Mouse (Mus musculus): ENCODE measurements around the gene Spata13. TPM values are rescaled to one million over a fixed set of nuclear protein-coding genes. Genes with fewer than 3 reads are reported as not detected.

Gene Spata13
- polyA plus RNA-seq, 1 experiment from 2014 or later, result 14.7 TPM

- Histone ChIP-seq H3K27me3 (replicated peaks; ENCODE audit: control insufficient read depth, insufficient read depth, low read length) (0 out of 2 replicates have a peak, but pooled peaks cover 9% of the 10 kb centered on the region), H3K27ac (replicated peaks; ENCODE audit: low read depth, low read length) (no peak overlapping the region; the same call in 1 of the 2 replicates), H3K4me2 (ENCODE audit: low read depth, low read length) (peak overlapping the region; percentile 98), H3K4me3 (ENCODE audit: low read depth, low read length) (peak overlapping the region; percentile 65), H3K4me1 (ENCODE audit: control insufficient read depth, insufficient read depth, low read length) (peaks cover 17% of the 10 kb centered on the region), H3K9ac (ENCODE audit: low read depth, low read length) (peak overlapping the region; percentile 73), H3K9me3 (ENCODE audit: control insufficient read depth, low read length) (no peaks in the 10 kb centered on the region), H3K36me3 (ENCODE audit: control insufficient read depth, insufficient read depth, low read length) (no peaks in the 10 kb centered on the region)
- 0% methylated on average over 32 of the region's 45 CpGs for WGBS
- ATAC-seq (ENCODE audit: low read depth) (peak; percentile 72), DNase-seq (ENCODE audit: low spot score) (peak; percentile 81)
Observed at GRCm38 (mm10) chr14:60634877-60635771, 1.3 kb downstream of the Spata13 start.

GRCm38 (mm10) chr14:60635911-60636607 is 2.3 kb downstream of the Spata13 start:
- Histone ChIP-seq H3K4me2 (ENCODE audit: low read depth, low read length) (peak overlapping the region; percentile 98), H3K9ac (ENCODE audit: low read depth, low read length) (0 out of 2 replicates have a peak overlapping the region, but pooled peaks have one; percentile 20), H3K4me1 (ENCODE audit: control insufficient read depth, insufficient read depth, low read length) (peaks cover 17% of the 10 kb centered on the region), H3K36me3 (ENCODE audit: control insufficient read depth, insufficient read depth, low read length) (no peaks in the 10 kb centered on the region), H3K9me3 (ENCODE audit: control insufficient read depth, low read length) (no peaks in the 10 kb centered on the region), H3K4me3 (ENCODE audit: low read depth, low read length) (peak overlapping the region; percentile 65), H3K27me3 (replicated peaks; ENCODE audit: control insufficient read depth, insufficient read depth, low read length) (0 out of 2 replicates have a peak, but pooled peaks cover 9% of the 10 kb centered on the region), H3K27ac (replicated peaks; ENCODE audit: low read depth, low read length) (no peak overlapping the region)
- ATAC-seq (ENCODE audit: low read depth) (no peak), DNase-seq (ENCODE audit: low spot score) (no peak)
- WGBS, result 14% methylated on average over 14 of the region's 14 CpGs

- Histone ChIP-seq H3K9ac (ENCODE audit: low read depth, low read length) (no peak overlapping the region), H3K27me3 (replicated peaks; ENCODE audit: control insufficient read depth, insufficient read depth, low read length) (0 out of 2 replicates have a peak, but pooled peaks cover 9% of the 10 kb centered on the region), H3K9me3 (ENCODE audit: control insufficient read depth, low read length) (no peaks in the 10 kb centered on the region), H3K4me2 (ENCODE audit: low read depth, low read length) (no peak overlapping the region), H3K36me3 (ENCODE audit: control insufficient read depth, insufficient read depth, low read length) (no peaks in the 10 kb centered on the region), H3K4me3 (ENCODE audit: low read depth, low read length) (no peak overlapping the region), H3K4me1 (ENCODE audit: control insufficient read depth, insufficient read depth, low read length) (peaks cover 17% of the 10 kb centered on the region), H3K27ac (replicated peaks; ENCODE audit: low read depth, low read length) (no peak overlapping the region)
- 31% methylated on average over 2 of the region's 2 CpGs for WGBS
- DNase-seq (ENCODE audit: low spot score) (no peak), ATAC-seq (ENCODE audit: low read depth) (no peak)
Observed at GRCm38 (mm10) chr14:60636608-60636980, 2.8 kb downstream of the Spata13 start.

GRCm38 (mm10) chr14:60636996-60637395 is 3.2 kb downstream of the Spata13 start:
- ATAC-seq (ENCODE audit: low read depth) (no peak), DNase-seq (ENCODE audit: low spot score) (no peak)
- WGBS, result 70% methylated on average over 9 of the region's 9 CpGs
- Histone ChIP-seq H3K27me3 (replicated peaks; ENCODE audit: control insufficient read depth, insufficient read depth, low read length) (0 out of 2 replicates have a peak, but pooled peaks cover 9% of the 10 kb centered on the region), H3K27ac (replicated peaks; ENCODE audit: low read depth, low read length) (no peak overlapping the region), H3K36me3 (ENCODE audit: control insufficient read depth, insufficient read depth, low read length) (no peaks in the 10 kb centered on the region), H3K9me3 (ENCODE audit: control insufficient read depth, low read length) (no peaks in the 10 kb centered on the region), H3K4me1 (ENCODE audit: control insufficient read depth, insufficient read depth, low read length) (peaks cover 17% of the 10 kb centered on the region), H3K4me2 (ENCODE audit: low read depth, low read length) (no peak overlapping the region), H3K4me3 (ENCODE audit: low read depth, low read length) (no peak overlapping the region), H3K9ac (ENCODE audit: low read depth, low read length) (no peak overlapping the region)

DNA sequence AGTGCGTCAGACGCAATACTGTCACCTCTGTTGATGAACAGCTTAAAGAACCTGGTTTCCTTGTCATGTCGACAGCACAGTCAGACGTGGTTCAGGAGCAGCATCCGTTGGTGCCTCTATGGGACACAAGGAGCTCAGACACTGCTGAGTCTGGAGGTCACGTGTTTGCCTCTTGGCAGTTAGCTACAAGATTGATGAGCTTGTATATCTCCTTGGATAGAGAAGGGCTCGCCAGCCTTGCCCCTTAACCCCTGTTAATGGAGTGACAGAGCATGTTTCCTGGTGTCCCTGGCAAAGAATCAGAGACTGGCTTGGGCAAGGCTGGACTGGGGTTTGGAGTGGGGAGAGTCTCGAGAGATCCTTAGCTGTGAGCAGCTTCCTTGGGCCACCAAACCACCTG is 4.4 kb downstream of the Spata13 start:
- no peak overlapping the region for H3K27ac ChIP-seq (replicated peaks; ENCODE audit: low read depth, low read length)
- DNase-seq (ENCODE audit: low spot score), result no peak
- H3K4me3 ChIP-seq (ENCODE audit: low read depth, low read length), result no peak overlapping the region
- no peak overlapping the region for H3K4me2 ChIP-seq (ENCODE audit: low read depth, low read length)
- 68% methylated on average over 8 of the region's 8 CpGs for WGBS
- no peaks in the 10 kb centered on the region for H3K36me3 ChIP-seq (ENCODE audit: control insufficient read depth, insufficient read depth, low read length)
- peaks cover 22% of the 10 kb centered on the region for H3K4me1 ChIP-seq (ENCODE audit: control insufficient read depth, insufficient read depth, low read length)
- H3K9me3 ChIP-seq (ENCODE audit: control insufficient read depth, low read length), result no peaks in the 10 kb centered on the region
- H3K27me3 ChIP-seq (replicated peaks; ENCODE audit: control insufficient read depth, insufficient read depth, low read length), result 0 out of 2 replicates have a peak, but pooled peaks cover 2% of the 10 kb centered on the region
- no peak overlapping the region for H3K9ac ChIP-seq (ENCODE audit: low read depth, low read length)
- no peak for ATAC-seq (ENCODE audit: low read depth)

GRCm38 (mm10) chr14:60639195-60639594 is 5.4 kb downstream of the Spata13 start:
- H3K4me1 ChIP-seq (ENCODE audit: control insufficient read depth, insufficient read depth, low read length), result peaks cover 22% of the 10 kb centered on the region
- H3K27me3 ChIP-seq (replicated peaks; ENCODE audit: control insufficient read depth, insufficient read depth, low read length), result no peaks in the 10 kb centered on the region
- no peaks in the 10 kb centered on the region for H3K36me3 ChIP-seq (ENCODE audit: control insufficient read depth, insufficient read depth, low read length)
- WGBS, result 84% methylated on average over 9 of the region's 9 CpGs
- no peak overlapping the region for H3K4me2 ChIP-seq (ENCODE audit: low read depth, low read length)
- H3K4me3 ChIP-seq (ENCODE audit: low read depth, low read length), result no peak overlapping the region
- DNase-seq (ENCODE audit: low spot score), result no peak
- H3K27ac ChIP-seq (replicated peaks; ENCODE audit: low read depth, low read length), result no peak overlapping the region
- no peak for ATAC-seq (ENCODE audit: low read depth)
- no peak overlapping the region for H3K9ac ChIP-seq (ENCODE audit: low read depth, low read length)
- no peaks in the 10 kb centered on the region for H3K9me3 ChIP-seq (ENCODE audit: control insufficient read depth, low read length)

DNA sequence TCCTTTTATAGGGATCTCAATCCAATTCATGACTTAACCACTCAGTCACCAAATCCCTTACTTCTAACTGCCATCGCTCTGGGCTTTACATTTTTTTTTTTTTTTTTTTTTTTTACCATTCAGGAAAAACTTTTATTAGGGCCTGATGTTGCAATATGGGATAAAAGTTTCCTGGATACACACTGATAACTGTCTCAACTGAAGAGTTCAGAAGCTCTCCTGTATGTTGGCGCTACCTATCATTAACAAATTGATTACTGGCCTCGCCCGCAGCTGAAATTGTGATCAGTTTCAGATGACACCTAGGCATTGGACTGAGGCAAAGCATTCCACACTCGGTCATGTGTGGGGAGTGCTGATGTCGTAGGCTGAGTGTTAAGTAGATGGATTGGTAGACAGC is 7.3 kb downstream of the Spata13 start:
- Histone ChIP-seq H3K9ac (ENCODE audit: low read depth, low read length) (no peak overlapping the region), H3K4me1 (ENCODE audit: control insufficient read depth, insufficient read depth, low read length) (peaks cover 12% of the 10 kb centered on the region), H3K27ac (replicated peaks; ENCODE audit: low read depth, low read length) (no peak overlapping the region), H3K4me3 (ENCODE audit: low read depth, low read length) (no peak overlapping the region), H3K27me3 (replicated peaks; ENCODE audit: control insufficient read depth, insufficient read depth, low read length) (no peaks in the 10 kb centered on the region), H3K4me2 (ENCODE audit: low read depth, low read length) (no peak overlapping the region), H3K36me3 (ENCODE audit: control insufficient read depth, insufficient read depth, low read length) (no peaks in the 10 kb centered on the region), H3K9me3 (ENCODE audit: control insufficient read depth, low read length) (no peaks in the 10 kb centered on the region)
- ATAC-seq (ENCODE audit: low read depth) (no peak), DNase-seq (ENCODE audit: low spot score) (no peak)
- 80% methylated on average over 6 of the region's 6 CpGs for WGBS

DNA sequence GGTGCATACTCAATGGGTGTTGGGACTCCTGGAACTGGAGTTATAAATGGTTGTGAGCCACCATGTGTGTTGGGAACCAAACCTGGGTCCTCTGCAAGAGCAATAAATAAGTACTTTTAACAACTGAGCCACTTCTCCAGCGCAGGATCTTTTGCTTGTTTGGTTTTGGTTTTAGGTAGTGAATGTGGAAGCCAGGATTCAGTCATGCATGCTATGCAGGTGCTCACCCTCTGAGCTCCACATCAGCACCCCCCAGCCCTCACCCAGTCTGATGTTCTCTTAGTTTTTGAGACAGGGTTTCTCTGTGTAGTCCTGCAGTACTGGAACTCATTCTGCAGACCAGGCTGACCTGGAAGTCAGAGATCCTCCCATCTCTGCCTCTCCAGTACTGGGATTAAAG is 8.3 kb downstream of the Spata13 start:
- ATAC-seq (ENCODE audit: low read depth), result no peak
- Histone ChIP-seq H3K36me3 (ENCODE audit: control insufficient read depth, insufficient read depth, low read length) (no peaks in the 10 kb centered on the region), H3K27ac (replicated peaks; ENCODE audit: low read depth, low read length) (no peak overlapping the region), H3K27me3 (replicated peaks; ENCODE audit: control insufficient read depth, insufficient read depth, low read length) (no peaks in the 10 kb centered on the region), H3K4me3 (ENCODE audit: low read depth, low read length) (no peak overlapping the region), H3K9me3 (ENCODE audit: control insufficient read depth, low read length) (no peaks in the 10 kb centered on the region), H3K9ac (ENCODE audit: low read depth, low read length) (no peak overlapping the region), H3K4me2 (ENCODE audit: low read depth, low read length) (no peak overlapping the region), H3K4me1 (ENCODE audit: control insufficient read depth, insufficient read depth, low read length) (peaks cover 6% of the 10 kb centered on the region)
- no peak for DNase-seq (ENCODE audit: low spot score)
- 83% methylated on average over 1 of the region's 1 CpGs for WGBS

Data from embryonic facial prominence, embryonic 14.5 days (tissue).